Mouse (Mus musculus) midbrain, embryonic 10.5 days (tissue): Measurements from ENCODE around the gene Ube2e1. TPM values are rescaled to one million over a fixed set of nuclear protein-coding genes. Genes with fewer than 3 reads are reported as not detected.
"Not testable (repeated sequence)": the region's sequence is repeated elsewhere in the genome, so short reads cannot be mapped to it uniquely, and the experiment has no call there.

ENCODE experiments used
- DNase-seq: peaks from one replicate; pipeline ENCODE4 v3.0.0-alpha.2; 2017; ENCODE audit warnings: low spot score
- H3K27ac ChIP-seq: fragments of 300-500 bp; sonication (generic); replicated peaks from 2 replicates; pipeline ENCODE4 v1.5.1; 2016; ENCODE audit warnings: mild to moderate bottlenecking
- H3K27me3 ChIP-seq: fragments of 300-500 bp; sonication (generic); 2 replicates; pipeline ENCODE4 v1.6.1; 2016; ENCODE audit warnings: low read depth, mild to moderate bottlenecking; ENCODE audit not compliant: poor library complexity, severe bottlenecking
- H3K36me3 ChIP-seq: fragments of 300-500 bp; sonication (generic); 2 replicates; pipeline ENCODE4 v1.6.1; 2016; ENCODE audit warnings: mild to moderate bottlenecking, moderate library complexity
- H3K4me1 ChIP-seq: fragments of 300-500 bp; sonication (generic); 2 replicates; pipeline ENCODE4 v1.6.1; 2016
- H3K4me3 ChIP-seq: fragments of 300-500 bp; sonication (generic); 2 replicates; pipeline ENCODE4 v1.5.1; 2016; ENCODE audit warnings: mild to moderate bottlenecking, moderate library complexity
- H3K9me3 ChIP-seq: fragments of 300-500 bp; sonication (generic); replicated peaks from 2 replicates; pipeline ENCODE4 v1.6.1; 2016; ENCODE audit warnings: mild to moderate bottlenecking
- WGBS: fragments of 180-500 bp; shearing (Covaris S2); methylation state at CpG from one replicate; pipeline ENCODE4 v1.1.7; 2016; 5-methylcytosine and 5-hydroxymethylcytosine counted together
- polyA plus RNA-seq: library from polyadenylated mRNA; unstranded; fragments of >200 nt; fragmentation: Nextera tagmentation; extraction: Ambion mirVana; gene quantifications from 2 replicates; pipeline ENCODE4 v1.2.1, GENCODE M21; 2016

Gene Ube2e1
- polyA plus RNA-seq, 1 experiment from 2014 or later: 174 TPM

- Histone ChIP-seq H3K36me3 (peaks cover 41% of the 10 kb centered on the region), H3K9me3 (no peaks in the 10 kb centered on the region), H3K27me3 (no peaks in the 10 kb centered on the region), H3K4me1 (peaks cover 18% of the 10 kb centered on the region), H3K27ac (peak within 1 kb of the TSS; percentile 99), H3K4me3 (peak within 1 kb of the TSS; percentile 78)
- DNase-seq: peak; percentile 99
- WGBS: under 1% methylated on average over 77 of the region's 78 CpGs
Observed at GRCm38 (mm10) chr14:18270529-18271441, 60.9 kb downstream of the Ube2e1 start, which contains the start of the genes Nkiras1 and Rpl15. Nkiras1 (plus strand) TSS chr14:18271136. Rpl15 (minus strand) TSS chr14:18271391.

- not testable (repeated sequence) for DNase-seq
Observed at GRCm38 (mm10) chr14:18269947-18270528, 61.6 kb downstream of the Ube2e1 start.

GRCm38 (mm10) chr14:18263427-18263826 lies 68.2 kb downstream of the Ube2e1 start:
- Histone ChIP-seq H3K36me3 (peaks cover 55% of the 10 kb centered on the region), H3K27me3 (no peaks in the 10 kb centered on the region), H3K4me3 (no peak overlapping the region), H3K4me1 (no peaks in the 10 kb centered on the region), H3K9me3 (peaks cover 5% of the 10 kb centered on the region; the same call in 1 of the 2 replicates), H3K27ac (no peak overlapping the region)
- 83% methylated on average over 4 of the region's 4 CpGs for WGBS
- no peak for DNase-seq

More at GRCm38 (mm10) chr14:18269947-18270528, 61.6 kb downstream of the Ube2e1 start:
- Histone ChIP-seq H3K27ac (peak overlapping the region; percentile 99), H3K4me1 (peaks cover 18% of the 10 kb centered on the region), H3K36me3 (peaks cover 44% of the 10 kb centered on the region), H3K4me3 (peak overlapping the region; percentile 78)
- H3K27me3 ChIP-seq, H3K9me3 ChIP-seq: not testable (repeated sequence)
- under 1% methylated on average over 24 of the region's 24 CpGs for WGBS

- Histone ChIP-seq H3K36me3 (peaks cover 32% of the 10 kb centered on the region), H3K4me3 (no peak overlapping the region), H3K9me3 (peaks cover 5% of the 10 kb centered on the region; the same call in 1 of the 2 replicates), H3K27me3 (no peaks in the 10 kb centered on the region), H3K4me1 (no peaks in the 10 kb centered on the region), H3K27ac (no peak overlapping the region)
- 87% methylated on average over 3 of the region's 3 CpGs for WGBS
- DNase-seq: no peak
Observed at GRCm38 (mm10) chr14:18261203-18261602, 70.5 kb downstream of the Ube2e1 start.

- H3K27me3 ChIP-seq: no peaks in the 10 kb centered on the region
- H3K36me3 ChIP-seq: no peaks in the 10 kb centered on the region
- no peak overlapping the region for H3K4me3 ChIP-seq
- peaks cover 12% of the 10 kb centered on the region for H3K4me1 ChIP-seq
- H3K9me3 ChIP-seq: peaks cover 5% of the 10 kb centered on the region; the same call in 1 of the 2 replicates
- no peak for DNase-seq
- H3K27ac ChIP-seq: no peak overlapping the region
- WGBS: 85% methylated on average over 21 of the region's 21 CpGs
Observed at GRCm38 (mm10) chr14:18242638-18243130, 89.0 kb downstream of the Ube2e1 start.

GRCm38 (mm10) chr14:18241786-18242185 lies 89.9 kb downstream of the Ube2e1 start:
- peaks cover 21% of the 10 kb centered on the region for H3K4me1 ChIP-seq
- H3K9me3 ChIP-seq: peaks cover 5% of the 10 kb centered on the region; the same call in 1 of the 2 replicates
- no peak overlapping the region for H3K27ac ChIP-seq
- H3K27me3 ChIP-seq: no peaks in the 10 kb centered on the region
- no peaks in the 10 kb centered on the region for H3K36me3 ChIP-seq
- no peak for DNase-seq
- 94% methylated on average over 4 of the region's 4 CpGs for WGBS
- no peak overlapping the region for H3K4me3 ChIP-seq

GRCm38 (mm10) chr14:18240132-18240531 lies 91.5 kb downstream of the Ube2e1 start:
- Histone ChIP-seq H3K36me3 (no peaks in the 10 kb centered on the region), H3K4me3 (no peak overlapping the region)

GRCm38 (mm10) chr14:18238750-18239731 lies 92.6 kb downstream of the Ube2e1 start, which contains the start of gene Nr1d2:
Nr1d2 (minus strand) TSS chr14:18239127.
- H3K27ac ChIP-seq: peak within 1 kb of the TSS; percentile 84
- under 1% methylated on average over 65 of the region's 66 CpGs for WGBS
- H3K4me3 ChIP-seq: peak within 1 kb of the TSS; percentile 84
- peaks cover 28% of the 10 kb centered on the region for H3K4me1 ChIP-seq
- DNase-seq: peak; percentile 99
- no peaks in the 10 kb centered on the region for H3K36me3 ChIP-seq
- H3K27me3 ChIP-seq: no peaks in the 10 kb centered on the region
- peaks cover 5% of the 10 kb centered on the region; the same call in 1 of the 2 replicates for H3K9me3 ChIP-seq

More at GRCm38 (mm10) chr14:18240132-18240531, 91.5 kb downstream of the Ube2e1 start:
- H3K4me1 ChIP-seq: peaks cover 22% of the 10 kb centered on the region
- no peak overlapping the region for H3K27ac ChIP-seq
- peaks cover 5% of the 10 kb centered on the region; the same call in 1 of the 2 replicates for H3K9me3 ChIP-seq
- no peak for DNase-seq
- no peaks in the 10 kb centered on the region for H3K27me3 ChIP-seq
- 72% methylated on average over 7 of the region's 7 CpGs for WGBS

- WGBS: under 1% methylated on average over 58 of the region's 71 CpGs
- no peaks in the 10 kb centered on the region for H3K27me3 ChIP-seq
Observed at GRCm38 (mm10) chr14:18238131-18238749, 93.4 kb downstream of the Ube2e1 start.

GRCm38 (mm10) chr14:18237381-18237780 lies 94.3 kb downstream of the Ube2e1 start:
- WGBS: 57% methylated on average over 4 of the region's 4 CpGs
- no peak overlapping the region; the same call in 1 of the 2 replicates for H3K27ac ChIP-seq

More at GRCm38 (mm10) chr14:18238131-18238749, 93.4 kb downstream of the Ube2e1 start:
- H3K4me1 ChIP-seq: peaks cover 28% of the 10 kb centered on the region
- peaks cover under 1% of the 10 kb centered on the region; the same call in 1 of the 2 replicates for H3K9me3 ChIP-seq
- H3K27ac ChIP-seq: peak overlapping the region; percentile 84
- peak overlapping the region; percentile 84 for H3K4me3 ChIP-seq
- H3K36me3 ChIP-seq: no peaks in the 10 kb centered on the region
- peak; percentile 96 for DNase-seq

GRCm38 (mm10) chr14:18236496-18237235 lies 95.0 kb downstream of the Ube2e1 start:
- DNase-seq, H3K27me3 ChIP-seq, H3K4me3 ChIP-seq, H3K36me3 ChIP-seq, H3K9me3 ChIP-seq, H3K27ac ChIP-seq: not testable (repeated sequence)
- peaks cover 28% of the 10 kb centered on the region for H3K4me1 ChIP-seq
- WGBS: 85% methylated on average over 2 of the region's 2 CpGs

More at GRCm38 (mm10) chr14:18237381-18237780, 94.3 kb downstream of the Ube2e1 start:
- Histone ChIP-seq H3K4me1 (peaks cover 28% of the 10 kb centered on the region), H3K9me3 (no peaks in the 10 kb centered on the region; the same call in 1 of the 2 replicates), H3K27me3 (no peaks in the 10 kb centered on the region), H3K4me3 (peak overlapping the region; percentile 84), H3K36me3 (no peaks in the 10 kb centered on the region)
- DNase-seq: peak; percentile 28
